Mouse (Mus musculus): ENCODE data around the gene Gm3383. TPM values are rescaled to one million over a fixed set of nuclear protein-coding genes. Genes with fewer than 3 reads are reported as not detected.
"Not testable (repeated sequence)": the region's sequence is repeated elsewhere in the genome, so short reads cannot be mapped to it uniquely, and the experiment has no call there.

Gene Gm3383
- 10 to 100 TPM in 2 of 3 experiments, 1 to 10 TPM in 1; 2.7 to 14.0 (median 10.3) TPM for polyA plus RNA-seq (2017; shearing (Covaris generic))

- not testable (repeated sequence) for ATAC-seq
Observed at GRCm38 (mm10) chr14:5807882-5808281, at the start of gene Gm3383. Gene Gm3383 (minus strand): TSS chr14:5807982.

GRCm38 (mm10) chr14:5855911-5856310 is 48.1 kb upstream of the Gm3383 start:
- ATAC-seq: not testable (repeated sequence)

GRCm38 (mm10) chr14:5830229-5830628 is 22.4 kb upstream of the Gm3383 start, which contains the start of gene Gm3424:
Gene Gm3424 (minus strand): TSS chr14:5830329.
- not testable (repeated sequence) for ATAC-seq

- ATAC-seq: not testable (repeated sequence)
Observed at GRCm38 (mm10) chr14:5812699-5813356, 5.0 kb upstream of the Gm3383 start.

- ATAC-seq: not testable (repeated sequence)
Observed at GRCm38 (mm10) chr14:5741477-5741876, 66.3 kb downstream of the Gm3383 start, which contains the start of gene Gm3373. Gene Gm3373 (minus strand): TSS chr14:5741577.

GRCm38 (mm10) chr14:5687357-5687756 is 120.4 kb downstream of the Gm3383 start, which contains the start of gene Gm9603:
Gene Gm9603 (minus strand): TSS chr14:5687457.
- not testable (repeated sequence) for ATAC-seq

GRCm38 (mm10) chr14:5632928-5633327 is 174.9 kb downstream of the Gm3383 start, which contains the start of gene Gm8265:
Gene Gm8265 (minus strand): TSS chr14:5633028.
- ATAC-seq: not testable (repeated sequence)

Other genes with a start within 250 kb of the Gm3383 start
- not detected for gene Gm8265, start 175.0 kb downstream of the Gm3383 start, polyA plus RNA-seq (2017; shearing (Covaris generic))
- gene Gm9603, start 120.5 kb downstream of the Gm3383 start, polyA plus RNA-seq (2017; shearing (Covaris generic)): not detected
- gene Gm3373, start 66.4 kb downstream of the Gm3383 start, polyA plus RNA-seq (2017; shearing (Covaris generic)): 1 to 10 TPM in 2 of 3 experiments, under 1 TPM in 1; 0.93 to 2.7 (median 1.2) TPM
- gene Gm3424, start 22.3 kb upstream of the Gm3383 start, polyA plus RNA-seq (2017; shearing (Covaris generic)): not detected
- 1 to 10 TPM; 1.3 to 4.5 (median 1.4) TPM for gene Gm8237, start 72.4 kb upstream of the Gm3383 start, polyA plus RNA-seq (2017; shearing (Covaris generic))
- 1 to 10 TPM; 2.3 to 5.4 (median 2.7) TPM for gene Gm3248, start 153.8 kb upstream of the Gm3383 start, polyA plus RNA-seq (2017; shearing (Covaris generic))
- not detected for gene Gm3453, start 171.2 kb upstream of the Gm3383 start, polyA plus RNA-seq (2017; shearing (Covaris generic))